Mouse (Mus musculus) cerebellum, adult 11-12 months (tissue): Measurements from ENCODE around the gene Cish.

Source experiments
- DNase-seq: peaks from one replicate; pipeline ENCODE4 v3.0.0; 2022

The Cish gene

DNA sequence AAGGTAGTCTGAATTCAATTTTAAA, at the start of gene Cish:
TSS of gene Cish (plus strand) at position 11 of the 25 bp plus-strand sequence.
- no peak for DNase-seq

GRCm38 (mm10) chr9:107246170-107246569, 49.7 kb upstream of the Cish start:
- DNase-seq, result no peak

DNA sequence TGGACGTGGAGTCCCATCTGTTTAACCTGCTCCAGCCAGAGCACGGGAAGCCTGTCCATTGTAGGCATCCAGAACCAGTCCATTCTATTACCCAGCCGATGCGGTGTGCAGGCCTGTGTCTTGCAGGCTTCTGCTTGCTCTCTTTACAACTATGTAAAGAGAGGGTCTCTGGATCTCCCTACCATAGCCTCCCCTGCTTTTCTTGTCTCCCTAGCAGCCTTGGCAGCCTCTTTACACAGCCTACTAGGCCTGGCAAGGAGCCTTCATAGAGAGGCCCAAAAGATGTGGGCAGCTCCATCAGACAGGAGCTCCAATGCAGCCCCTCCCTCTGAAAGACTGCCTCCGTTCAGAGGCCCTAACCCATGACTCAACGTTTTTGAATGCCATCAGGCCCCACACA, 46.7 kb upstream of the Cish start:
- no peak for DNase-seq

DNA sequence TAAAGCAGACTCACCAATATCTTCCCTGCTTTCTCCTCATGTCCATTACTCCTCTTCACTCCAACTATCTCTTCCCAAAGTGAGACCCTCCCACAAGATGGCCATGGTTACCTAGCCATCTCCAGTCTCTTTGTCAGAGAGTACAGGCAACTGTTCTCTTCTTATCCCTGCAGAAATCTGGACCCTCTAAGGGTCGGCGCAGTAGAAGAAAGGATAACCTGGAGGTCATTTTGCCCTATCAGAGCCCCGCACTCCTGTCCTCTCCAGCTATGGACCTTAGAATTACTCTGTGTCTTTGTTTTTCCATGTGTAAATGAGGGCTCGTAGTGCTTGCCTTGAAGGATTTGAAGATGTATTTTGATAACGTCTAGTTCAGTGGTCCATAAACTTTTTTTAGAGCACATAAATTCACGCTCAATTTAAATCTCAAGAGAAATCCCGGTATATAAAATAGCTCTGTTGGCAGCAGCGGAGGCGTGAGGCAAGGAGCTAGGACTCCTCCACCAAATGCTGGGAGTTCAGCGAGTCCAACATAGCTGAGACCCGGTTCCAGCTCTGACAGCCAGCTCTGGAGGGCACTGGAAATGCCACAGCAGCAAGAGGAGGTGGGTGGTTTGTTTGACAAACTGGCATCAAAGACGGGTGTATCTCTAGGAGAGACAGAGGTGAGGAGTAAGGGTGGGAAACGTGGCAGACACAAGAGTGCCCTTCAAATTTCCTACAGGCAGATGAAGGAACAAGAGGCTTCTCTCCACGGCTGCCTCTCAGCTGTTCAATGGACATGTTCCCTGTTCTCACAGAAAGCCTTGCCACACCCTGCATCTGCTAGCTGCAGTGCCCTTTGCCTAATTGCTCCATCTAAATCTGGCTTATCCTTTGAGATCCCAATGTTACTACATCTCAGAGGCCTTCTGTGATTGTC, 45.1 kb upstream of the Cish start:
- no peak for DNase-seq

DNA sequence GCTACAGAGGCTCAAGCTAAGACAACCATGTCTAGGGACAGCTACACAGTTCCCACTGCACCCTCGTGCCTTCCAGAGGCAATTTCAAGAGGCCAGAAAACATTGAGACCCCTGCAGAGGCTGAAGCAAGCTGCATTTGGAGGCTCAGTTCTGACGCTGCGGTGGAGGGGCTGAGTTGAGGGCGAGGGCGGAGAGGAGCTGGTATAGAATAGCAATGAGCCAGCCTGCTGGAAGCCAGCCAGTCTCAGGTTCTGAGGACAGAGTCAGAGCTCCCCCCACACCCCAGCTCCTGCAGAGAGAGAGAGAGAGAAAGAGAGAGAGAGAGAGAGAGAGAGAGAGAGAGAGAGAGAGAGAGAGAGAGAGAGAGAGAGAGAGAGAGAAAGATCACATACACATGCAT, 43.7 kb upstream of the Cish start:
- DNase-seq, result no peak

DNA sequence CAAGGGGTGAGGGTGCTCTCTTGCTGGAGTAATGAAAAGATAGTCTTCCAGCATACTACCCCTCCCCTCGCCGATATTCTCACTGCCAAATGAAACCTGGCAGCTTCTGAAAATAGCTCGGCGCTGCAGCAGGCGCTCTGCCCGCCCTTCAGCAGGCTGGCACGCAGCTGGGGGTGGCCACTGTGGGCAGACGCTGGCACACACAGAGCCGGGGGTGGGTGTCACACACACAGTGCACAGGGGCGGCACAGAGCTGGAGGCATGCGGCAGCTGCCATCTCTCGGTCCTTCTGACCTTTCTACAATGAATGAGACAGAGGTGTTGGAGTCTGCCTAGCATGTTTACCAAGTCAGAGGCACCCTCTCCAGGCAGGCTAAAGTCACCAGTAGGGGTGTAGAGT, 41.4 kb upstream of the Cish start:
- DNase-seq, result peak; percentile 87

DNA sequence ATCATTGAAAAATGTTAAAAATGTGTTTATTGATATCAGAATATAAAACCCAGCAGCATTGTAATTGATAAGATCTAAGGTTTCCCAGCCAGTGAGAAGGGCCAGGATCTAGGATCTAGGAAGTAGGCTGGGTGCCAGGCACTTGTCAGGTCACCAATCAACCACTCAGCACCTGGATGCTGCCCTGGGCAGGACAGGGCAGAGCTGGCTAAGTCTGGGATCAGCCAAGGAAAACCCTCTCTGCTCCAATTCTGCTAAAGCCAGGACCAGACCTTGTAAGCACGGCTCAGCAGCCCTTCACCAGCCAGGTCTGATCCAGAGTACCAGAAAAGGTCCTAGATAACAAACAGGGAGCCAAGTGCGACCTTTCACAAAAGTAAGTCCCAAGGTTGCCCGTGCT, 40.9 kb upstream of the Cish start:
- DNase-seq, result no peak

DNA sequence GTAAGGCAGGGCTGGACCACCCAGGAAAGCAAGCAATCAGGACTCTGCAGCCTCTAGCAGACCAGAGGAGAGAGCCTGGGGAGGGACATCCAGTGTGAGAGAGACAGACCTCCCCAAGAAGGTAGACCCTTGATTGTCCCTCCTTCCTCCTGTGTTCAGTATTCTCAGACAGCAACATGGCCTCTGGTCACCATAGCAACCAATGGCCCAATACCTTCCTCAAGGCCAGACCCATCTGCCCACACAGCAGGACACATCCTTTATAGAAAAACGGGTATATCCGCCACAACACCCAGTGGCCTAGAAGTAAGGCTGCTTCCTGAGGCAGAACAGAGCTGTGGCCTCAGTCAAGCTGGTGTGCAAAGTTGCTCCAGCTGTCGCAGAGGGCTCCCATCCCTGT, 40.2 kb upstream of the Cish start:
- peak; percentile 78 for DNase-seq

DNA sequence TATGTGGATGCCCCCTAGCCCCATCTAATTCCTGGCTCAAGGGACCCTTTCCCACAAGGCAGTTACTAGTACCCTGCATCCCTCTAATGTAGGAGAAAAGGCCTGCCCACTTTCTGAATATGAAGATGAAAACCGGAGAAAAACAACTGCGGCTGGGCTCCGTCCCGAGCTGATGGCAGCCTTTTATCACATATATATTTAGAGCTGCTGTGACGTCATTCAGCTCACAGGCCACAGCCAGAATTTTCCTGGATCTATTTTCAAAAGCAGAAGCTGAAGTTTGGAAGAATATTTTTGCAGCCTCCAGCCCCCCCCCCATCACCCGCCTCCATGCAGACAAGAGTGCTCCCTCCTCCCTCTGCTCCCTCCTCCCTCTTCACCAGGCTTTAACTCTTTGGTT, 36.3 kb upstream of the Cish start:
- peak; percentile 42 for DNase-seq

GRCm38 (mm10) chr9:107260429-107260828, 35.4 kb upstream of the Cish start:
- DNase-seq, result peak; percentile 79

DNA sequence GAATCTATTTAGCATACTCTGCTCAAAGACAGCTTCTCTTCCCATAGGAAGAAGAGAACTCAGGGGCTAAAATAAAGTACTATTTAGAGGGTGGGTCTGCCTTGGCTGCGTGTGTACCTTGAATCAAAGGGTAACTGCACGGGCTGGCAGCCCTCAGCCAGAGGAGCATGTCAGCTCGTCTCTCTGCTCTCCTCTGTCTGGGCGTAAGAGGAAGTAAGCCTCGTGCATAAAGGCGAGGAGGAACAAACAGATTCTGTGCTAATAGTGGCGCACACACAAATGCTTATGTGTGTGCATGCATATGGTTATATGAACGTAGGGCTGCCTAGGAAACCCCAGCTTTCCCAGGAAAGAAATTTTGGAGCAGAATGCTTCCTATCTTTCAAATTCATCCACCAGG, 35.0 kb upstream of the Cish start:
- peak; percentile 23 for DNase-seq

DNA sequence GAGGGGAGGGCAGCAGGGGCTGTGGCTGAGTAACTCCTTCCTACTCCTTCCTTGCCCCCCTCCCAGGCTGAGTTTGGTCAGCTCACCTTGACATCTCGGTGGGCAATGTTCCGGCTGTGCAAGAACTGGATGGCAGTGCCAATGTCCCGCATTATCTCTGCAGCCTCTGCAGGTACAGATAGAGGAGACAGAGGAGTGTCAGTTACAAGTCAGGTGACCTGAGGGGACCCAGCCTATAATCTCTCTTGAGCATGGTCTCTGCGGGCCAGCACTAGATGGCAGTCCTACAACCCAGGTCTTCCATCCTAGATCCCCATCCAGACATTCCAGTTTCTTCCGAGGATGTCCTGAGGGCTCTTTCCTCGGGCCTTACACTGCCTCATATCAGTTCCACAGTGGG, 34.0 kb upstream of the Cish start:
- peak; percentile 49 for DNase-seq

GRCm38 (mm10) chr9:107262375-107262774, 33.5 kb upstream of the Cish start:
- peak; percentile 48 for DNase-seq

GRCm38 (mm10) chr9:107263912-107264311, 31.9 kb upstream of the Cish start:
- DNase-seq, result no peak

DNA sequence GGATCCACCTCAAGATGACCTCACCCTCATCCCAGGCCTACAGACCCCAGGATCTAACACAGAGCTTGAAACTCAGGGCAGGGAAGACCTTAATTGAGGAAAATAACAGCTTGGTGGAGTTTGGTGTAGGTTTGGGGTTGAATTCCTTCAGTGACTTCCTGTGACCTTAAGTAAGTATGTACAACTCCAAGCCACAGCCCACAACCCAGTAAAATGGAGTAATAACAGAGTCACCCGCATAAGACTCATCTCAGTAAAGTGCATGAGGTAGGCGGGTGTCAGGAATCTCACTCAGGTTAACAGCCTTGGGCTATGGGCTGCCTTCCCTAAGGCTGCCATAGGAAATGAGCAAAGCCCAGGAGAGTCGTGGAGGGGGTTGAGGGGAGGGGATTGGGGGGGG, 31.1 kb upstream of the Cish start:
- DNase-seq, result no peak

GRCm38 (mm10) chr9:107267028-107267427, 28.8 kb upstream of the Cish start:
- DNase-seq, result no peak

- DNase-seq, result no peak
Observed at GRCm38 (mm10) chr9:107267721-107268402, 28.0 kb upstream of the Cish start.

- DNase-seq, result no peak
Observed at GRCm38 (mm10) chr9:107269772-107270171, 26.1 kb upstream of the Cish start.

DNA sequence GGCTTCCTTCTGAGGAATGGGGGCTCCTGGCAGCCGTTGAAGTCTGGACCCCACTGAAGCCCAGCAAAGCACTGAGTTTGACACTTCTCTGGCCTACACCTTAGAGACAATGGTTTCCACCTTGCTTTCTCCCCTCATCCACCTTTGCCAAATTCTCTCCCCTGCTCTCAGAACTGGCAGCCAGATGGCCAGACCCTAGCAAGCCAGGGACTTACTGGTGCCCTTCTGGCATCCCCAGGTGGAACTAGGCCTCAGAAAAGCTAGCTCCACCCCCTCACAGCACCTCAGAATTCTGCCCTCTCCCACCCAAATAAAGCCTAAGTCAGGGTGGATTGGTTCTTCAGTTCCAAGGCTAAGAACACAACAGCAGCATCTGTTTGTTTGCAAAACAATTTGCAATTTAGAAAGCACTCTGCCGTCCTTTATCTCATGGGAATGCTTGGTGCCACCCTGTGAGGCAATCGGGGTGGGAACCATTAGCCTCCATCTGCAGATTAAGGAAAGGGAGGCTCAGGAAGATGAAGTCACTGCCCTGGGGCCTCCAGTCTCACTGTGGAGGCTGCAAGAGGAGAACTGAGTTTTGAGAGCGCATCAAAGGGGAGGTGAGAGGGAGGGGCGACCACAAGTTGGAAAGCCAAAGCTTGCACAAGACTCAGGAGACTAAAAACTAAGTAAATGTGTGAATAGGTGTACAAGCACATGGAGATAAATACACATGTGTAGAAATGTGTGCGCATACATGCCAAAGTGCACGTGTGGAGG, 24.5 kb upstream of the Cish start:
- no peak for DNase-seq

DNA sequence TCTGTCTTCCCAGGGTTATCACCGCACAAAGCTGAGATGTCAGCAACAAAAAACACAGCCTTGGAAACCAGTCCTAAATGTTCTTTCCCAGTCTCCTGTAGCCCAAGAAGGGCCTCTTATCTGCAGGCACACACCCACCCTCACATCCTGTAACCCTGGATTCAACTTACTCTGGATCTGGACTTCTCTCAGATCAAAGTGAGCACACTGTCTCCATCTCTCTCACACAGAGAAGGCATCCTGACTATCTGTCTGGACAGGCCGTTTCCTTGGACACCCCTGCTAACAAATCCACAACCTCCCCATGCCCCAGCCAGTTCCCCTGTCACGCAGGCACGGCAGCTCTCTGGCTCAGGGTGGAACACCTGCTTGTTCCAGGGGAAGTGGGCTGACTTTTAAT, 23.5 kb upstream of the Cish start:
- DNase-seq, result no peak

GRCm38 (mm10) chr9:107273184-107273583, 22.6 kb upstream of the Cish start:
- DNase-seq, result no peak

DNA sequence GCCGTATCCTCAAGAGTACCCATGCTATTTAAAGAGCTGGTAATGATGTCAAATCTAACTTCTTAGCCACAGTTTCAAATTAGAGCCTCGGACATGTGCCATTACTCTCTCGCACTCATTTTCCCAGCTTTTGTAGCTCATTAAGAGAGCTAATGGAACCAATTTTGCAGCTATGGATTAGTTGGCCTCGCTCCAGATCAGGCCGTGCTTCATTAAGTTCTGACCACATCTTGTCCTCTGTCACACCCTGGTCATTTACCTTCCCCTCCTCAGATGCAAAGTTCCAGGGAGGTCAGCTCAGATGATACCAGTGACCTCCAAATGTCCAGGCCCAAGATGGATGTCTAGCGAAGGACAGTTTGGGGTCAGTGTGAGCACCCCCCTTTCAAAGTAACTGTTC, 21.1 kb upstream of the Cish start:
- DNase-seq, result no peak

GRCm38 (mm10) chr9:107275710-107276109, 20.1 kb upstream of the Cish start:
- no peak for DNase-seq

DNA sequence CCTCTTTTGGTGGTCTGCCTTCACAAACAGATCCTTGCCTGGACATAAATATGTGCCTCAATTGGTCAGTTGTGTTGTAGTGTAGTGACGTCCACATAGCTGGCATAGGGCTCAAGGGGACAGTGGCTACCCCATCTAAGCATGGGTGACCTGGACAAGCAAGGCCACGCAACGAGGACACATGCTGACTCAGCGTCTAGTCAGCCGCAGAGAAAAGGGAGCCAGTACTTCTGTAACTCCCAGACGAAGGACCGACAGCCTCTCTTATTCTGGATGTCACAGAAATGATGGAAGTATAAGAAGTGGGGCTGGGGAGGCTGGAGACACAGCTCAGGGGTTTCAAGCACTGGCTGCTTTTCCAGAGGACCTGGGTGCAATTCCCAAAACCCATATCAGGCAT, 18.2 kb upstream of the Cish start:
- no peak for DNase-seq
